Mouse (Mus musculus): ENCODE data around the gene Ebf1. TPM values are rescaled to one million over a fixed set of nuclear protein-coding genes. Genes with fewer than 3 reads are reported as not detected.

The Ebf1 gene
- polyA plus RNA-seq, 1 experiment from 2014 or later = 14.5 TPM

DNA sequence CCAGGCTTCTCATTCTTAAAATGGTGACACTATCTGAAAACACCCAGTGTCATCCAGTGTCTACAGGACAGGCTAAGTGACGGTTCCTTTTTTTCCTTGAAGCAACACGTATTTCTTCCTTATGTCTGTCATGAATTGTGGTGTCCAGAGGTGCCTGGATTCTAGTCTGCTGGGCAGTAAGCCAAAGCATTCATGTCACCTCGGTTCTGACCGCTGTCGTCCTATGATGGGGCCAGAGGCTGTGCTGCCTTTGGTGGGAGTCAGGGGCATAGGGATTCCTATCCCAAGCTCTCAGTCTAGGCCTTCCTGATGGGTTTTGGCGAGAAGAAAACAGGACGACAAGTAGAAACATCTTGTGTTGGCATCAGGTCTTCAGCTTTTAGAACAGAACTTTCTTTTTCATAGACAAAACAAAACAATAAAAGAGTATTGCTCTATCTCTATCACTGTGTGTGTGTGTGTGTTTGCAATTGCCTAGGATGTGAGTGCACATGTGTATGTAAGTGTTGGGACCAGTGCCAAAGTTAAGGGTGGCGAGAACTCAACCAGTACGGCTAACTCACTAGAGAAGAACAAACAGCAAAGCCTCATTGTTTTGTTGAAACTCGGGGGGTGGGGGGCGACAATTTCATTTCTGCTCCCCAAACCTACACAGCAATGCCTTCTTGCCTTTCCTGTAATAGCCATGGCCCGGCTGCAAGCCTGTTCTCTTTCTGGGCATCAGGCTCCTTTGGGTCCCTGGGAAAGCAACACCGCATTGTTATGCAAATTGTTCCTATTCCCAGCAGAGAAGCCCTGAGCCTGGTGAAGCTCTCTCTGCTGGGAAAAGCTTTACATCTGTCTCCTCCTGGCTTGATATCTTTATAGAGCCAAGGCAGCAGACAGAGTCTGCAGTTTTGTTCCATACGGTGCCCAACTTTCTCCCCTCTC, 224.3 kb downstream of the Ebf1 start:
- H3K27ac ChIP-seq (ENCODE audit: low read depth, low read length) = no peak overlapping the region
- WGBS (ENCODE audit: insufficient replicate concordance) = 35% methylated on average over 14 of the region's 14 CpGs
- peaks cover 17% of the 10 kb centered on the region for H3K4me1 ChIP-seq (ENCODE audit: control insufficient read depth, insufficient read depth, low read length)
- no peaks in the 10 kb centered on the region for H3K27me3 ChIP-seq (ENCODE audit: control insufficient read depth, insufficient read depth, low read length)
- no peak overlapping the region for H3K9ac ChIP-seq (ENCODE audit: low read depth, low read length)
- ATAC-seq (replicated peaks; ENCODE audit: insufficient number of reproducible peaks, low FRiP score, low TSS enrichment) = no peak; the same call in 1 of the 2 replicates
- no peaks in the 10 kb centered on the region for H3K9me3 ChIP-seq (replicated peaks; ENCODE audit: control insufficient read depth, low read length)
- H3K4me3 ChIP-seq (ENCODE audit: low read depth, low read length) = no peak overlapping the region
- H3K36me3 ChIP-seq (ENCODE audit: control insufficient read depth, insufficient read depth, low read length) = no peaks in the 10 kb centered on the region
- H3K4me2 ChIP-seq = peak overlapping the region; percentile 22; the same call in 1 of the 2 replicates

DNA sequence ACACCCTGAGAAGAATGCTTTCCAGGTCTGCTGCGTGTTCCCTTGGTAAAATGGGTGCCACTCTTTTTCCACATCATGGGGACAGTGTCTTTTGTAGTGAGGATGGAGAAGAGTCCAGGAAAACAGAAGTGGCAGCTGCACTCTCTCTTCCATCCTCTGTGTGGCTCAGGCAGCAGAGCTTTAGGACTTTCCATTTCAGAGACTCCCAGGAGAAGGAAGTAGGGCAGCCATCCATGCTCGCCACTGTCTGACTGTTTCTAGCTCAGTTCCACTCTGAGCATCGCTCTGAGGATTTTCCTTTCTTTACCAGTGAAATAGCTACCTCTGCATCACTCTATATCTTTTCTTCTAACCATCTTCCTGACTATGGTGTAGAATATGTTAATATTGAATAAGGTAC, 234.8 kb downstream of the Ebf1 start:
- WGBS (ENCODE audit: insufficient replicate concordance) = 69% methylated on average over 3 of the region's 3 CpGs
- no peaks in the 10 kb centered on the region for H3K9me3 ChIP-seq (replicated peaks; ENCODE audit: control insufficient read depth, low read length)
- no peak for ATAC-seq (replicated peaks; ENCODE audit: insufficient number of reproducible peaks, low FRiP score, low TSS enrichment)

GRCm38 (mm10) chr11:44852921-44853320, 235.8 kb downstream of the Ebf1 start:
- H3K4me3 ChIP-seq (ENCODE audit: low read depth, low read length) = no peak overlapping the region
- H3K36me3 ChIP-seq (ENCODE audit: control insufficient read depth, insufficient read depth, low read length) = no peaks in the 10 kb centered on the region
- H3K9ac ChIP-seq (ENCODE audit: low read depth, low read length) = no peak overlapping the region
- H3K27me3 ChIP-seq (ENCODE audit: control insufficient read depth, insufficient read depth, low read length) = no peaks in the 10 kb centered on the region
- no peaks in the 10 kb centered on the region; the same call in 1 of the 2 replicates for H3K4me1 ChIP-seq (ENCODE audit: control insufficient read depth, insufficient read depth, low read length)
- no peaks in the 10 kb centered on the region for H3K9me3 ChIP-seq (replicated peaks; ENCODE audit: control insufficient read depth, low read length)
- ATAC-seq (replicated peaks; ENCODE audit: insufficient number of reproducible peaks, low FRiP score, low TSS enrichment) = no peak
- 70% methylated on average over 10 of the region's 10 CpGs for WGBS (ENCODE audit: insufficient replicate concordance)
- no peak overlapping the region for H3K4me2 ChIP-seq
- no peak overlapping the region for H3K27ac ChIP-seq (ENCODE audit: low read depth, low read length)

More for the DNA sequence above, 234.8 kb downstream of the Ebf1 start:
- Histone ChIP-seq H3K4me2 (no peak overlapping the region), H3K27me3 (ENCODE audit: control insufficient read depth, insufficient read depth, low read length) (no peaks in the 10 kb centered on the region), H3K9ac (ENCODE audit: low read depth, low read length) (no peak overlapping the region), H3K4me1 (ENCODE audit: control insufficient read depth, insufficient read depth, low read length) (no peaks in the 10 kb centered on the region; the same call in 1 of the 2 replicates), H3K36me3 (ENCODE audit: control insufficient read depth, insufficient read depth, low read length) (no peaks in the 10 kb centered on the region), H3K27ac (ENCODE audit: low read depth, low read length) (no peak overlapping the region), H3K4me3 (ENCODE audit: low read depth, low read length) (no peak overlapping the region)

GRCm38 (mm10) chr11:44854496-44854895, 237.4 kb downstream of the Ebf1 start:
- H3K4me2 ChIP-seq = no peak overlapping the region
- no peak overlapping the region for H3K9ac ChIP-seq (ENCODE audit: low read depth, low read length)
- no peaks in the 10 kb centered on the region for H3K9me3 ChIP-seq (replicated peaks; ENCODE audit: control insufficient read depth, low read length)
- no peak for ATAC-seq (replicated peaks; ENCODE audit: insufficient number of reproducible peaks, low FRiP score, low TSS enrichment)
- no peak overlapping the region for H3K27ac ChIP-seq (ENCODE audit: low read depth, low read length)
- no peaks in the 10 kb centered on the region for H3K4me1 ChIP-seq (ENCODE audit: control insufficient read depth, insufficient read depth, low read length)
- no peak overlapping the region for H3K4me3 ChIP-seq (ENCODE audit: low read depth, low read length)
- no peaks in the 10 kb centered on the region for H3K27me3 ChIP-seq (ENCODE audit: control insufficient read depth, insufficient read depth, low read length)
- H3K36me3 ChIP-seq (ENCODE audit: control insufficient read depth, insufficient read depth, low read length) = no peaks in the 10 kb centered on the region
- WGBS (ENCODE audit: insufficient replicate concordance) = 63% methylated on average over 7 of the region's 7 CpGs

GRCm38 (mm10) chr11:44861108-44861507, 244.0 kb downstream of the Ebf1 start:
- ATAC-seq (replicated peaks; ENCODE audit: insufficient number of reproducible peaks, low FRiP score, low TSS enrichment) = no peak
- Histone ChIP-seq H3K27ac (ENCODE audit: low read depth, low read length) (no peak overlapping the region), H3K36me3 (ENCODE audit: control insufficient read depth, insufficient read depth, low read length) (no peaks in the 10 kb centered on the region), H3K4me2 (no peak overlapping the region), H3K4me3 (ENCODE audit: low read depth, low read length) (no peak overlapping the region), H3K9ac (ENCODE audit: low read depth, low read length) (no peak overlapping the region), H3K9me3 (replicated peaks; ENCODE audit: control insufficient read depth, low read length) (no peaks in the 10 kb centered on the region), H3K4me1 (ENCODE audit: control insufficient read depth, insufficient read depth, low read length) (peaks cover under 1% of the 10 kb centered on the region; the same call in 1 of the 2 replicates), H3K27me3 (ENCODE audit: control insufficient read depth, insufficient read depth, low read length) (no peaks in the 10 kb centered on the region)
- WGBS (ENCODE audit: insufficient replicate concordance) = 80% methylated on average over 5 of the region's 5 CpGs

DNA sequence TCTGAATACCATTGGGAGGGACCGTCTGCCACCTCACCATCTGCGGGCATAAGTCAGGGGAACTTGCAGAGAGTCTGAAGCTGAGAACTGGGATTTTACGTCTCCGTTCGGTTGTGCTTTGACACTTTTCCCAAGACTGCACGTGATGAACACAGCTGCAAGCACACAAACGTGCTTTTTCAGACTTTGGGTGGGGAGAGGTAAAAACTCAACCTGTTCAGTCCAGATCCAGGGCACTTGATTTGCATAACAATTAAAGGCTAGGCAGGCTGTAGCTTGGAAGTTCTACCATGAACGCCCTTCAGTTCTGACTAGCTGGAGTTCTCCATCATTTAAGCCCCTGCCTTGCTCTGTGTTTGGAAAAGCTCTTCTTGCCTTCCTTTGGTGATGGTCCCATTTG, 246.8 kb downstream of the Ebf1 start:
- ATAC-seq (replicated peaks; ENCODE audit: insufficient number of reproducible peaks, low FRiP score, low TSS enrichment) = no peak
- Histone ChIP-seq H3K9ac (ENCODE audit: low read depth, low read length) (no peak overlapping the region), H3K9me3 (replicated peaks; ENCODE audit: control insufficient read depth, low read length) (no peaks in the 10 kb centered on the region), H3K4me3 (ENCODE audit: low read depth, low read length) (no peak overlapping the region), H3K27me3 (ENCODE audit: control insufficient read depth, insufficient read depth, low read length) (no peaks in the 10 kb centered on the region), H3K36me3 (ENCODE audit: control insufficient read depth, insufficient read depth, low read length) (no peaks in the 10 kb centered on the region), H3K27ac (ENCODE audit: low read depth, low read length) (no peak overlapping the region), H3K4me2 (no peak overlapping the region), H3K4me1 (ENCODE audit: control insufficient read depth, insufficient read depth, low read length) (peaks cover 16% of the 10 kb centered on the region)
- 72% methylated on average over 8 of the region's 8 CpGs for WGBS (ENCODE audit: insufficient replicate concordance)

GRCm38 (mm10) chr11:44866476-44867149, 249.5 kb downstream of the Ebf1 start:
- WGBS (ENCODE audit: insufficient replicate concordance) = 36% methylated on average over 14 of the region's 14 CpGs

GRCm38 (mm10) chr11:44867433-44867832, 250.3 kb downstream of the Ebf1 start:
- WGBS (ENCODE audit: insufficient replicate concordance) = 30% methylated on average over 4 of the region's 4 CpGs

More at GRCm38 (mm10) chr11:44866476-44867149, 249.5 kb downstream of the Ebf1 start:
- Histone ChIP-seq H3K27ac (ENCODE audit: low read depth, low read length) (peak overlapping the region; percentile 59), H3K9me3 (replicated peaks; ENCODE audit: control insufficient read depth, low read length) (no peaks in the 10 kb centered on the region), H3K4me3 (ENCODE audit: low read depth, low read length) (no peak overlapping the region), H3K4me1 (ENCODE audit: control insufficient read depth, insufficient read depth, low read length) (peaks cover 16% of the 10 kb centered on the region), H3K4me2 (peak overlapping the region; percentile 24), H3K36me3 (ENCODE audit: control insufficient read depth, insufficient read depth, low read length) (no peaks in the 10 kb centered on the region), H3K27me3 (ENCODE audit: control insufficient read depth, insufficient read depth, low read length) (no peaks in the 10 kb centered on the region), H3K9ac (ENCODE audit: low read depth, low read length) (no peak overlapping the region)
- no peak; the same call in 1 of the 2 replicates for ATAC-seq (replicated peaks; ENCODE audit: insufficient number of reproducible peaks, low FRiP score, low TSS enrichment)

More at GRCm38 (mm10) chr11:44867433-44867832, 250.3 kb downstream of the Ebf1 start:
- Histone ChIP-seq H3K9me3 (replicated peaks; ENCODE audit: control insufficient read depth, low read length) (no peaks in the 10 kb centered on the region), H3K4me1 (ENCODE audit: control insufficient read depth, insufficient read depth, low read length) (peaks cover 16% of the 10 kb centered on the region), H3K27me3 (ENCODE audit: control insufficient read depth, insufficient read depth, low read length) (no peaks in the 10 kb centered on the region), H3K36me3 (ENCODE audit: control insufficient read depth, insufficient read depth, low read length) (no peaks in the 10 kb centered on the region), H3K4me2 (no peak overlapping the region), H3K4me3 (ENCODE audit: low read depth, low read length) (no peak overlapping the region), H3K27ac (ENCODE audit: low read depth, low read length) (peak overlapping the region; percentile 59), H3K9ac (ENCODE audit: low read depth, low read length) (no peak overlapping the region)
- ATAC-seq (replicated peaks; ENCODE audit: insufficient number of reproducible peaks, low FRiP score, low TSS enrichment) = no peak

Measured in heart, embryonic 11.5 days (tissue).